Mouse (Mus musculus) spleen, adult 2 months (tissue): Measurements from ENCODE around the gene Wdr17.

Experiments
- CTCF ChIP-seq: fragments of 200-500 bp; IDR thresholded peaks from 2 replicates; pipeline ENCODE4 v1.5.1; 2011; ENCODE audit warnings: mild to moderate bottlenecking, inconsistent platforms; ENCODE audit not compliant: insufficient read depth, insufficient read length, insufficient replicate concordance; ENCODE audit errors: extremely low read depth
- POLR2A ChIP-seq: fragments of 200-500 bp; IDR thresholded peaks from 2 replicates; pipeline ENCODE4 v1.6.1; 2011; ENCODE audit warnings: low read depth, low read length, inconsistent platforms

DNA sequence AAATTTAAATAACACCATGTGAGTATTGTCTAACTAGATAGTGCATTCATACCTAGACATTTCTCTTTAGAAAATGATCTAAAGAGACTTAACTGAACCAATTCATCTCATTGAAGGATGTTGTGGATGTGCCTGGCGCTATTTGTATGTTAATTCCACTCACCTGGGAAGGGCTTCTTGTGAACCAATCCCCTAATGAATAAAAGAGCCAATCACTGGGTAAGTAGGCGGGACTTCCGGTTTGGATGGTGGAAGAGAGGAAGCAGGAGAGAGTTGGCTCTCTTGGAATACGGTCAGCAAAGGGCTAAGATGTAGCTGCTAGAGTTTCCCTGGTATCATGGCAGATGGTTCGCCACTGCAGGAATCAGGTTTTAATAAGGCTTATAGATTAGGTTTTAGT lies 64.0 kb downstream of the Wdr17 start:
- TF ChIP-seq POLR2A (no peak), CTCF (no peak)
